Mouse (Mus musculus): ENCODE measurements around the gene Antxr1.
A peak's percentile ranks its signal among the peaks of the same experiment; 100 is the strongest.

Gene Antxr1

DNA sequence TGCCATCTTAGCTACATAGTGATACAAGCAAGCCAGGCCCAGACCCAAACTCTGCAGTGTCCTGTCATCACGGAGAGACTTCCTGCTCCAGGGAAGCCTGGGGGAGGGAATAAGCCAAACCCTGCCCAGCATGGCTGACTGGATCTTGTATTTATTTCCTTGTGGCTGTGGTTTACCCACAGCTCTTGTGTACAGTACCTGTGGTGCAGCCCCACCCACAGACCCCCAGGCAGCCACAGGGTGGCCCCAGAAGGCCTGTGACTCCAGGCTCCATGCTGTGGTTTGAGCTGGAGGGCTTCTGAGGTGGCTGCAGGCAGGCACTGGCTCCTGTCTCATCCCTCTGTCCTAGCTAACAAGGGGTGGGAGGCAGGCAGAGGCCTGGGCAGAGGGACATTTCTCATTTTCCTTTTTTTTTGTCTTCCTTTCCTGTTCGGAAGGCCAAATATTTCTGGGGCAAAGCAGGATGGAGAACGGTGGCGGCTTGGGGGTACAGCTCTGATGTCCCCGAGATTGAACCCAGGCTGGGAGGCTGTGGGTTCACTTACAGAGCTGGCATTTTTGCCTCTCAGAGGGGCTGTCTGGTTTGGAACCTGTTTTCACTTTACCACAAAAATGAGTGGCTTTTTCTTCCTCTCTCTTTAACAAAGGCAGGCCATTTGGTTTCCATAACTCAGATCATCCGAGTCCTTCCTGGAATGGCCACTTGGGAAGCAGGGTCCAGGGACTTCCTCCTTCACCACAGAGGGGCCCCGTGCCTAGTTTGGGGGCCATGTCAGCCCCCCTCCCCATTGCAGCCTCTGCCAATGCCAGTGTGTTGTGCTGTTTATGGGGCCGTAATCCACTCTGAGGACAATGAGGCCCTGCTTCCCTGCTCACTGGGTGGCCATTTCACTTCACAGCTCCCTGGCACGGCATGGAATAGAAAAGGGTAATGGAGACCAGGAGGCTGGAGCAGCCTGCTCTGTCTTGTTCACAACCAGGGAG lies 91.2 kb downstream of the Antxr1 start:
- peak; percentile 21 for DNase-seq

DNA sequence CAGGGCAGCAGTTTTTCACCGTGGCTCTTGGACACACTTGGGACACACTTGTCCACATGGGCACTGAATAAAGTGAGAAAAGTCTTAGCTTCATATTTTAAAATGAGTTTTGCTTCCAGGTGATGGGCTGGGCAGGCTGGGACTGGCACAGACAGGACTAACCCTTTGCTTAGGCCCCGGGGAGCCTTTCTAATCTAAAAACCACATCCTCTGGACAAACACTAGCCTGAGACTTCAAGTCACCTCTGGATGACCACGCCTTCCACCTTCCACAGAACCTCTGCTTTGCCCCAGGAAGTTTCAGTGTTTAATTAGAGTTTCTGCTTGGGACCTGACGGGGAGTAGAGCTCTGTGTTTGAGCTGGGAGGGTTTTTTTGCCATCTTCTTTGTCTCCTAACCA lies 98.4 kb downstream of the Antxr1 start:
- no peak for DNase-seq

DNA sequence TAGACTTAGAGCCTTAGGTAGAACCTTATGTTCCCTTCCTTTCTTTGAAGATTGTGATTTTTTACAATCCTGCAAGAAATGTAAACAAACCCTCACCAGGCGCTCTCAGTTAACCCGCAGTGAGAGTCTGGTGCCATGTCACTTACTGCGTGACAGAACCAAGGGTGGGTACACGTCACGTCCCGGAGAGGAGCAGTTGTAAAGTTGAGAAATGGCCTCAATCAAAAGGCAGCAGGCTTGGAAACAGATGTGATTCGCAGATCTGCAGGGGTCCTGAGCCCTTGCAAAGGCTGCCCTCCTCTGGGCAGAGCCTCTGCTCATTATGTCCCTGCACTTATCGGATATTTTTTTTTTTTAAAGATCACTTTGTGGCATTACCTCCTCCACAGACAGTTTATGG lies 99.6 kb downstream of the Antxr1 start:
- DNase-seq, result no peak

DNA sequence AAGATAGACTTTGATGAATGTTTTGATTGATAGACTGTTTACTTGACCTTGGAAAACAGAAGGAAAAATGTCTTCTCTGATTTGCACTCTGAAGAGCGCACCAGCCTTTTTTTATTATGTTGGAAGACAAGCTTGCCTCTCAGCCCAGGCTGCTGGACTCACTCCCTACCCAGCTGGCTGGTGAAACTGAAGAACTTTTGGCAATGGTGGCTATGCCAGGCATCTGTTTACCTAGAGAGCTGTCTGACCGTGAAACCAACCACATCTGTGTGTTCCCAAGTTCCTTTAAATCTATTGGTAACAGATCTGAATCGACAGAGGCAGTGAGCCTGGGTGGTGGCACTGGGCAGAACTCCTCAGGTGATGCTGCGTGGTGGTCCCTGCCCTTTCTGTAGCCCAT lies 102.5 kb downstream of the Antxr1 start:
- no peak for DNase-seq

DNA sequence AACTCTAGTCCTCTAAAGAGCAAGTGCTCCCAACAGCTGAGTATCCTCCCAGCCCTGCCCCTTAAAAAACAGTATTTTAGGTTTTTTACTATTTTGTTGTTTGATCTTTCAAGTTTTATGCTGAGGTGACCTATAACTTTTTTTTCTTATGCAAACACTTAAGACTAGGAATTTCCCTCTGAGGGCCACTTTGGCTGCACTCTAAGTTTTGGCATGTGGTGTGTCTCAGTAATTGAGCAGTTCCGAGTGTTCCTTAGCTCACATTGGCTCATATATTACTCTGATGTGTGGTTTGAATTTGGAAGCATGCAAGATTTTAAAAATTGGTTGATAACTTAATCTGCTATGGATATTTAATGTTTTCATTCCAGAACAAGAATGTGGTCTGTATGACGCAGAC lies 105.6 kb downstream of the Antxr1 start:
- no peak for DNase-seq

DNA sequence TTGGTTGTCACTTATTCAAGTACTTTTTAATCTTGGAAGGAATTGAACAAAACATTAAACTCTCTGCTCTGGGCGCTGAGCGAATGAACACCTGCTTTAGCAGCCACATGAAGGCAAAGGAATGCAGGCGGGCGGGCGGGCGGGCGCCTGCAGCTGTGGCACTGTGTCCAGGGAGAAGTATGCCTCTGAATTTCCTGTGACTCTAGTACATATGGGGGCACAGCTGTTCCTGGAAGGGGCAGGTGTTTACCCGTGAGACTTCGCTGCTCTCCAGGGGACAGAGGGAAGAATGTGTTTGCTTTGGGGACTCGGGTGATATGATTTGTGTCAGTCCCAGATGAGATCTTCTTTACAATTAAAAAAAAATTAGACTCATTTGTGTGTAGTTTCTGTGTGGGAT lies 107.7 kb downstream of the Antxr1 start:
- DNase-seq, result peak; percentile 73

DNA sequence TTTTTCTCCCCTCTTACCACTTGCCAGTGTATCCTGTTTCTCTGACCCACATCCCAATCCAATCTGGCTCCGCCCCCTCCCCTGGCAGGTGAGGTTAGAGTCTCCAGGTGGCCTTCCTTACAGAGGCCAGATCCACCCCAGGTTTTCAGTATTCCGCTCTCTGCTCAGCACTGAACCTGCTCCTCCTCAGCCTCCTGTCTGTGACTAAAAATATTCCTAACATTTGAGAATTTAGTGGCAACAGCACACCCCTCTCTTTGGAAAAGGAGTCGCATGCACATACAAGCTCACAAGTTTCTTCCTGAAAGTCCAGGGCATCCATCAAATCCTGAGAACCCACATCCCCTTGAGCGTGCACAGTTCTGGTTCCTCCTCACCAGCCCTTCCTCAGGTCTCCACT lies 109.3 kb downstream of the Antxr1 start:
- DNase-seq, result no peak

DNA sequence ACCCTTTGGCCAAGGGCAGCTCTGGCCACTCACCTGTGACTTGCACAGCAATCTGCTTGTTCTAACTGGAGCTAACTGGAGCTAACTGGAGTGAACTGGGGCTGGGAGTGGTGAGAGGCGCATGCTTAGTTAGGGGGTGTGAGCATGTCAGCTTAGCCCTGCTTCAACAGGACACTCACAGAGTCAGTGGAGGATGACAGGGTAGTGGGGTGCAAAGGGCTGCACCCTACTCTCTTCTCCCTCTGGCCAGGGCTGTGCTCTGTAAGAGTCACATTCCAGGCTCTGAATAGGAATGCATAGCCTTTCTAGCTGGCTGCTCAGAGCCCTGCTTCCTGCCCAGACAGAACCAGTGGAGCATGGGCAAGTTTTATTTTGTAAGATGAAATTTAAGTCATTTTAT lies 110.3 kb downstream of the Antxr1 start:
- no peak for DNase-seq

DNA sequence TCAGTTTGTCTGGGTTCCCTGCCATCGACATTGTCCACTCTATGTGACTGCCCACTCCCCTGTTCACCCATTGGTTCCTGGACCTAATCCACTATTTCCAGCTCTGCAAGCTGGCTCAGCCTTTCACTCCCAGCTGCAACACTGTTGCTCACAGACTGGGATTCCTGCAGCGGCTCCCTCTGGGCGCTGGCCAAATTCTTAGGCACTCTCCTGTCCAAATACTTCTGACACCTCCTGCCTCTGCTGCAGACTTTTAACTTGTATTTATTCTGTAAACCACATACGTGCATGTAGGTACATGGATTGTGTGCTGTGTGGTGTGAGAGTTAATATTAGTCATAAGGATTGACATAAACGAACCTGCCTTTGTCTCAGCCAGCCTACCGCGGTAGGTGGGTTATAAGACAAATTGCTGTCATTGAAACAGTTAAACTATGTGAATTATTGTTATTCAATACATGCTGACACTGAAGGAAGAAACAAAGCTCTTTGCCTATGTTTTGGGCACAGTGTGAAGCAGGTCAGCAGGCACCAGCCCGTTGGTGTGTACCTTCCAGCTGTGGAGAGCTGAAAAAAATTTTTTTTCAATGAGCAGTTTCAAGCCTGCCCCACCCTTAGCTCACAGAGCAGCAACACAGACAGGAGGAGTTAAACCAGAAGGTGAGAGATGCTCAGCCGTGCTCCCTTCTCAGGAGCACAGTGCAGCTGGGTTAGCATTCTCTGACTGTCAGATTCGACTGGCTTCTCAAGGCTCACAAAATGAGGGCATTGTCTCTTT lies 112.6 kb downstream of the Antxr1 start:
- no peak for DNase-seq

DNA sequence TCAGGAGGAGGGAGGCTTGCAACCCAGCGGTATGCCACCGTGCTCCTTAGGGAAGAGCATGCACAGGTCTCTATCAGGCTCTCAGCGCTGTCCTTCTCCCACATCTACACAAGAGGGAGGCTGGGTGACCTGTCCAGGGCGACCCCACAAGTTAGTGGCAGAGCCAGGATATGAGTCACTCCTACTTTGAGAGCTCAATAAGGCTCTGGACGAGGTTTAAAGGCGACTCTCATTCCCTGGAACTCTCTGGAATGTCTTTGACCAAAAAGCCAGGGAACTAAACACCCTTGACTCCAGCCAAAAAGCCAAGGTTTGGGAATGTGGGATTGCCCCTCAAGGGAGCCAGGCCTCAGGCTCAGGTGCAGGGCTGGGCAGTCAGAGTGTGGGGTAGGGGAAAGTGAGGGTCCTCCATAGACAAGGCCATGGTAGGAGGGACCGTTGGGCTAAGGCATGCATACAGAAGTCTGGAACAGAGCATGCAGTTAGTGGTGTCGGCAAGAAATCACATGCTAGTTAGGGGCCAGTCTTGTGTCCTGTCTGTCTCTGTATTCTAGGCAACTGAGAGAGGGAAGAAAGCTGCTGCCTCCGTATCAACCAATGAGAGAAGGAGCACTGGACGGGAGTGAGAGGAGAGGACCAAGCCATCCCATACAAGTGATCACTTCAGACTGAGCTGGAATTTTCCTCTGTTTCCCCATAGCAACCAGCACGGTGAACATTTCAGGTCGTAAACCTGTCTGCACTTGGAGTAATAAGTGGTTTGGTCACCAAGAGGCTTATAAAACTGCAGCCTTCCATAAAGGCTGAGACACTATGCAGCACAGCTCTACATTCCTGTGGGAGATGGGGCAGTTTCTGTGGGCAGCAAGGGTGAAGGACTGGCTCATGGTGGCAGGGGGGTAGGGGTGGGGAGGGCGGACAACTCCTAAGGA lies 116.3 kb downstream of the Antxr1 start:
- no peak for DNase-seq

DNA sequence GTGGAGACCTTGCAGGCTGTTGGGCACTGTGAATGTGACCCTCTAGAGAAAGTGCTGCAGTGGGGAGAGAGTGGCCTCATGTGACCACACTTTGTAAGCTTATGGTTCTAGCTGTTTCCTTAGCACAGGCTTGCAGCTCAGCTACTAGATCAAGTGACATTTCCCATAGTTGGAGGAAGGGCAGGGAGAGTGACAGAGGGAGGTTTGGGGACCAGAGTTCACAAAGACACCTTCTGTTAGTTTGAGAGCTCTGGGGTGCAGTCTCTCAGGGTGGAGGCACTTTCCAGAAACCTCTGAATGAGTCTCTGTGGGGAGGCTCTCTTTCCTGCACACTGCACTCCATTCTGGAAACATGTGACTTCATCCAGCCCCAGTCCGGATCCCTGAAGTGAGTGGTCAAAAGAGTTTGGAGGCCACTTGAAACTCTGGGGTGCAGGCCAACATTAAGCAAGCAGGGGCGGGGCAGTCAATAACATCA lies 119.5 kb downstream of the Antxr1 start:
- peak; percentile 38 for DNase-seq

DNA sequence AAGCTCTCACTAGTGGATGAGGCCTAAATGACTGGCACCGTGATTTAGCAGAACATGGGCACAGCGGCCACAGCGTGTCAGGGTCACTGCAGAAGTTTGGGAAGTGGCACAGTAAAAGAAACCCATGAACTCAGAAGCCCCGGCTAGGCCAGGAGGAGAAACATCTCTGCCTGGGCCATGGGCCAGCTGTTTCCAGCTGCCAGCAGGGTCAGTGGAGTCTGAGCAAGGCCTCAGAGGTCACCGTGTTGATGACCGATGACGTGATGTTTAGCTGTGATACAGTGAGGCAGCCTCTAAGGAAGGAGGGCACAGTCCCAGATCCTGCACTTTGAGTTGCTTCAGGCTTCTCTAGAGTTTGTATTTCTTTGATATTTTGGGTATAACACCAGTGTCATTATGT lies 122.4 kb downstream of the Antxr1 start:
- no peak for DNase-seq

DNA sequence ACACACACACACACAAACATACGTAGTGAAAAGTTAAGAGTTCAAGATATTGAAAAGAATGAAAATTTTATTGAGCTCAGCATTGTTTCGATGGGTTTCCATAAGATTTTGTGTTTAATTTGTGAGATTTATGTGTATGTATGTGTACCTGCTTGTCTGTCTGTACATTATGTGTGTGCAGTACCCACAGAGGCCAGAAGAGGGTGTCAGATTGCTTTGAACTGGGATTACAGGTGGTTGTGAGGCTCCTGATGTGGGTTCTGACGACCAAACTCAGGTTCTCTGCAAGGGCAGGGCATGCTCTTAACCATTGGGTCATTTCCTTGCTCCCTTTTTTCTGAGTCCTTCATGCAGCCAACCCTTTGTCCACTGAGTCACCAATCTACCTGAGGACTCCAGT lies 124.1 kb downstream of the Antxr1 start:
- no peak for DNase-seq

DNA sequence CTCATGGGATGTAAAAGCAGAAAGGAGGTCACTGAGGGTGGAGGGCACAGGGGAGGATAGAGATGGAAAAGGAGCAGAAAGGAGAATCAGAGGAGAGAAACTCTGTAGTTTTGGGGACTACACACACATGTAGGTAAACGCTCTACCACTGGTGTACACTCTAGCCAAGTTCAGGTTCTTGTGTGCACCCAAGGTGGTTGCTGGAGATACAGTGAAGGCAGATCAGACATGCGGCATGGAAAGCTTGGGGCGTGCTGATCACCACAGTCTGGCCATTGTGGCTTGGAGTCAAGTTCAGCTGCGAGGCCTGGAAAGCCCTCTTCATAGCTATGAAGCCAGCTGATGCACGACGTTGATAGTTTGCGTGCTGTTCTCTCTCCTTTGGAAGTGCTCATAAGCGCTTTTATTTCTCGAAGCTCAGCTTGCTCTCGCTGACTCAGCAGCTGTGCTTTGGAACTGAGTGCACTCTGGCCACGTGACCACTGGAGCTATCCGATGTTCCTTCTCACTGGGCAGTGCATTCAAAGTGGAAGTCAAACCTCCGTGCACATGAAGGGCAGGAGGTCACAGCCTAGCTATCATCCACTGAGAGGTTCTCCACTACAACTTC lies 128.1 kb downstream of the Antxr1 start:
- DNase-seq, result no peak

DNA sequence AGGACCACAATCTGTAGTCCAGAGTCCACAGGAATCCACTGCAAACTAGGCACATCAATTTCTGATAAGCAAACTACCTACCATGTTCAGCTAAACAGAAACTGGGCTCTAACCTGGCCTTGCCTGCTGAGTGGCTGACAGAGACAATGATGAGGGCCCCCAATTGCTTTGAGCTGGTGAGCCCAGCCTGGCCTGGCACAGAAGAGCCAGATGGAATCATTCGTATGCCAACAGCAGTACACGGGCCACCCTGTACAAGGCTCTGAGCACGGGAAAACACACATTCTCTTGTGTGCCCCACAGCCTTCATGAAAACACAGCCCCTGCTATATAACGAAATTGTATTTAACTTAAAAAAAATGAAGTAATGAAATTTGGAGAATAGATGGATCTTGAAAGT lies 128.8 kb downstream of the Antxr1 start:
- DNase-seq, result no peak

DNA sequence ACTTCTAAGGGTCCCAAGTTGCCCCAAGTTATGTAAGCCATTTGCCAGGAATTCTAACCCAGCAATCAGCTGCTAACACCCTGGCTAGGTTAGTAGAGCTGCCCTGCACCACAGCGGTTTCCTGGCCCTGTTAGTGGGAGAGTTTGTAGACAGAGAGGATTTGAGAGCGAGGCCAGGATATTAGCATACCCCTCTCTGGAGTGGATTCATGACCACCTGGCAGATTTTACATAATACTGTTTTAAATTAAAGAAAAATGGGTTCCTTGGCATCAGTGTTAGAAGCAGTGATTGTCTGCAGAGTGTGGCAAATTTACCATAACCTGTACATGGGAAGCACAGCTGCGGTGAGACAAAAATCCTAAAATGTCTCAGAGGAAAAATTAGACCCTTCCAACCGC lies 132.2 kb downstream of the Antxr1 start:
- DNase-seq, result no peak

DNA sequence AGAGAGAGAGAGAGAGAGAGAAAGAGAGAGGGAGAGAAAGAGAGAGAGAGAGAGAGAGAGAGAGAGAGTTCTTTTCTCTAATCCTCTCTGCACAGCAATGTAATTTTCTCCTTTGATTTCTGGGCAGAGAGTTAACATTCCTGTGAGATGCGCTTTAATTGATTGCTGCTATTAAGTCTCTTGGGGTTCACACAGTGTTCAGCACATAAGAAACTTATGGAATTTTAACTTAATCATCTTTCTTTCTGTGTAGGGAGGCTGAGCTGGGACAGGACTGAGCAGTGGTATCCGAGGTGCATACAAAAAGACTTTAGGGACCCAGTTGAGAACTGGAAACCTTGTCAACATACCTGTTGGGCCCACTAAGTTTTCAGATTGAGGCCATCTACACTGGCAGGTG lies 132.6 kb downstream of the Antxr1 start:
- DNase-seq, result no peak

DNA sequence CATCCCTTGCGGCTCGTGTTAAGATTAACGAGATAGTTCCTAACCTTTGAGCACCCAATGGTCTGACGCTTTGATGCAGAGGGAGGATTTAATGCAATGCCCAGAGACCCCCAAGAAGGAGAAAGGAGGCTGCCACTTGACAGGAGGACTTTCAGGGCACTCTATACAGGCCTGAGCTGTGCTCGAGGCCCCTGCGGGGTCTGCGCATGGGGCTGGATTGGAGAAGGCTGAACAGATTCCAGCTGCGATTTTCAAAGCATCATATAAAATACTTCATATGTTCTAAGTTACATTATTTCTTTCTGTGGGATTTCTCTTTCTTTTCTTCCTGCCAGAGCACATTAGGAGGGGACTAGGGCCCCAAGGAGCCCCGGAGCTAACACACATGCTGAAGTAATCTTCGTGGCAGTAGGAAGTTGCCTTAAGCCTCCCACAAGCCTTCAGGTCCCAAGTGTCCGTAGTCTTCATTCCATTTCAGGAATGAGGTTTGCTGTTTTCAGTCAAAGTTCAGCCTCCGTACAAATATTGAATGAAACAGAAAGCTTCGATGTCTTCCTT lies 133.5 kb downstream of the Antxr1 start:
- DNase-seq, result no peak

DNA sequence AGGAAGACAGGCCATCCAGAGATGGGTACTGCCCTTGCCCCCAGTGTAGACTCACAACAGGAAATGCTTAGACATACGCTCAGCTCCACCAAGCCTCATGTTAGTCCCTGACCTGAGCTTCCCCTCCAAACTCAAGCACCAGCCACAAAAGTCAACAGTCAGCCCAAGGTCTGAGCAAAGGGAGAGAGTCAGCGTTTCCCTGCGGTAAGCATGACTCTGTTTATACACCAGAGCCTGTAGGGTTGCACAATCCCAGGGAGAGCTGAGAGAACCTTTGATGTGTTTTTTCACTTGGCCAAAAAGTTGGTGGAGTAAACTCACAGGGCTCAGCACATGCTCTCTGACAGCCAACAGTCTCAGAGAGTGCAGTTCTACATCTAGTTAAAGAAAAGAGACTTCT lies 145.9 kb downstream of the Antxr1 start:
- no peak for DNase-seq

DNA sequence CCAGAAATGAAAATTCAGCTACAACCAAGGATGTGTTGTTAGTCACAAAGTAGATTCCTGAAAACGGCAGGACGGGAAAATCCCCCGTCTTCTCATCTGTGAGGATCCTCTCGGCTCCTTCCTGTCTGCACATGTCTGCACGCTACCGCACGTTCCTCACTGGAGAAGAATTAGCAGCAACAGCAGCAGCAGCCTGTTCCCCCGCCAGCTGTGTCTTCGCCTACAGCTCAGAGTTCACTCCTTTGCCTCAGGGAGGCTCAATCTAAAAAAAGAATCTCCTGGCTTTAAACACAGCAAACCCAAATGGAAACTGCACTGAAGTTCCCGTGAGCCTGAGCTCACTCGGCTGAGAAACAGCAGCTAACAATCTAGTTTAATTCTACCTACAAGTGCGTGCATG lies 148.6 kb downstream of the Antxr1 start:
- DNase-seq, result peak; percentile 20

DNA sequence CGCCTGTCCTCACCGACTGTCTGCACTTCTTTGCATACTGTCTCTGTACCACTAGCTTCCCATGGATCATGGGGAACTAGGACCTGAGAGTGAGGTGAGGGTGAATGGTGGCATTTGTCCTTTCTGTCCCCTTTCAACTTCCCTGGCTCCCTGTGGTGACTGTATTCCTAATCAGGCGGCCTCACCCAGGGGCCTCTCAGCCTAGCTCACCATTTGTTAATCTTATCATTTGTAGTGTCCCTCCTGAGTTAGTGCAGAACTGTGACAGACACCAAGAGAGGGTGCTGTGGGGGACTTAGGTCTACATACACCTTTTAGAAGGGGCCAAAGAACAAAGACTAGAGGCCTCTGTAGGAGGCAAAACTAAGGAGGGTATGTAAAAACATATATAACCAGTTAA lies 151.2 kb downstream of the Antxr1 start:
- DNase-seq, result no peak

DNA sequence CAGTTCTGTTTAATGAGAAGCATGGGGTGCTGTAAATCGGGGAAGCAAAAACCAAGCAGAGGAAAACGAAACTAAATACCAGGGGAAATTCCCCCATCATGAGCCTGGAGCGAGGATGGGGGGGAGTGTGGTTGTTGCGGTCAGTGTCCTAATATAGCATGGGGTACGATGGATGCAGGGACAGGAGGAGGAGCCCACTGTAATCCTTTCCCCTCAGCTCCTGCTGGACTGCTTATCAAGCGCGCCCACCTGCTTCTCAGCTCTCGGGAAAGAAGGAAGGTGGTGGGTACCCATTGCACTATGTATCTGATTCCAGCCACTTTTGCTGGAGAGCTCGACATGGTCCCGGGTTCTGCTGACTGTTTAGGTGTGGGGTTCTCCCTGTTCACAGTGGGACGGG lies 151.6 kb downstream of the Antxr1 start:
- no peak for DNase-seq

Measured in thymus, postnatal 25 days (tissue).